In the genomic region with DNA sequence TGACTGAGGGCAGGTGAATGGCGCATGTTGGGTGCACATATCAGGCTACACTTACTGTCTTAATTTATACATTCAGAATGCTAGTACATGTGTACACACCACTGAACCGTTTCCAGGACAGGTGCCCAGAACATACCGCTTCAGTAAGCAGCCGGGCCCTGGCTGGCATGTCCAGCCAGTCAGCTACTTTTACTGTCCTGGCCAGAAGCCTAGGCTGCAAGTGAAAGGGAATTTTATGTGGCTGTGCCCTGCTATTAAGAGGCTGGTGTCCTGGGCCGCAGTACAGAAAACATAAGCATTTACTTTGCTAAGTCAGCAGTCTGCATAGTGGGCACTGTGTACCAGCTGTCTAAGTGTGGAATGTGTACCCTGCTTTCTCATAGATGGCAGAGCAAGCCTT, we compare ENCODE assay signal across 20 mouse cellular contexts. TPM values are rescaled to one million over a fixed set of nuclear protein-coding genes. Genes with fewer than 3 reads are reported as not detected.
DNase-seq lines count a peak whose midpoint lies in the region; ATAC-seq lines count a peak whose summit lies in the region.
"Had no signal": no experiment of that assay in that cellular context is flagged by ENCODE, and none has a peak within 500 bp of the region (broad histone marks: within the 10 kb centered on the region; RNA-seq: fewer than 3 reads in every experiment).

No protein-coding gene starts in this region.

- H3K27me3 ChIP-seq in kidney, embryonic 15.5 days = no peaks in the 10 kb centered on the region
- H3K27me3 ChIP-seq: hindbrain, embryonic 12.5 days; liver, embryonic 12.5 days had no signal

- no peak overlapping the region for H3K9ac ChIP-seq in kidney, embryonic 15.5 days
- H3K9ac ChIP-seq: forebrain, postnatal 0 days; hindbrain, embryonic 12.5 days; liver, embryonic 12.5 days; lung, embryonic 14.5 days had no signal

- H3K36me3 ChIP-seq in kidney, embryonic 15.5 days = peaks cover 77% of the 10 kb centered on the region

- no peaks in the 10 kb centered on the region for H3K9me3 ChIP-seq in kidney, embryonic 15.5 days (replicated peaks)
- H3K9me3 ChIP-seq: forebrain, embryonic 10.5 days; hindbrain, embryonic 12.5 days; liver, embryonic 12.5 days had no signal

- H3K27ac ChIP-seq in kidney, embryonic 15.5 days = no peak overlapping the region
- H3K27ac ChIP-seq: forebrain, embryonic 10.5 days; hindbrain, embryonic 12.5 days; liver, embryonic 12.5 days had no signal

- ATAC-seq in kidney, embryonic 15.5 days (replicated peaks; ENCODE audit: low FRiP score) = no peak
- ATAC-seq: forebrain, postnatal 0 days; liver, embryonic 12.5 days; midbrain, embryonic 16.5 days had no signal

- 89% methylated on average over 5 of the region's 5 CpGs for WGBS in kidney, embryonic 15.5 days

- H3K4me2 ChIP-seq in kidney, embryonic 15.5 days = no peak overlapping the region
- H3K4me2 ChIP-seq: hindbrain, embryonic 12.5 days; liver, embryonic 12.5 days; lung, embryonic 14.5 days had no signal

- peaks cover 30% of the 10 kb centered on the region for H3K4me1 ChIP-seq in kidney, embryonic 15.5 days

- DNase-seq in gastrocnemius, adult 18-20 months (ENCODE audit: low spot score) = peak; percentile 71
- DNase-seq in gastrocnemius, postnatal 4 days (ENCODE audit: low spot score in 2 of 2) = no peak
- DNase-seq in kidney, adult 11 months = peak; percentile 83
- peak; percentile 16 for DNase-seq in adipocyte (ENCODE audit: low spot score)
- peak; percentile 67 for DNase-seq in kidney, postnatal 10 days
- no peak for DNase-seq in frontal cortex, postnatal 25 days (ENCODE audit: low spot score in 2 of 2)
- DNase-seq in right cerebral cortex, postnatal 14 days = no peak
- DNase-seq: B cell, adult 2 months; embryo, embryonic 11 days; forebrain, postnatal 0 days; left cerebral cortex, postnatal 4 days; lung, embryonic 14.5 days; lung, postnatal 36 days; retina, postnatal 1 day; right cerebral cortex, postnatal 4 days had no signal

- no peak overlapping the region for H3K4me3 ChIP-seq in kidney, embryonic 15.5 days (replicated peaks)
- H3K4me3 ChIP-seq: forebrain, embryonic 10.5 days; hindbrain, embryonic 12.5 days; liver, embryonic 12.5 days had no signal

RNA-seq across cellular contexts. Expression of a gene that starts 4.1 kb away (rescaled TPM):
- total RNA-seq in gastrocnemius, adult 18-20 months (2021) = 10 to 100 TPM; 11.2 to 12.6 TPM
- total RNA-seq in gastrocnemius, postnatal 4 days (2021) = 10 to 100 TPM; 12.2 to 14.0 TPM
- polyA plus RNA-seq in kidney, embryonic 15.5 days (2015; fragmentation: Nextera tagmentation; extraction: Ambion mirVana) = 23.2 and 24.0 TPM in 2 replicates

RNA-seq across cellular contexts. Expression of a gene that starts 14.3 kb away (rescaled TPM):
- total RNA-seq in gastrocnemius, adult 18-20 months (2021) = under 1 TPM; 0.09 TPM
- under 1 TPM; 0.15 to 0.29 TPM for total RNA-seq in gastrocnemius, postnatal 4 days (2021)
- polyA plus RNA-seq in kidney, embryonic 15.5 days (2015; fragmentation: Nextera tagmentation; extraction: Ambion mirVana) = 2.6 TPM in 2 replicates

RNA-seq across cellular contexts. Expression of a gene that starts 15.3 kb away (rescaled TPM):
- total RNA-seq in gastrocnemius, adult 18-20 months (2021) = 10 to 100 TPM; 53.0 to 58.0 TPM
- total RNA-seq in gastrocnemius, postnatal 4 days (2021) = 10 to 100 TPM; 61.1 to 63.1 TPM
- 152 and 165 TPM in 2 replicates for polyA plus RNA-seq in kidney, embryonic 15.5 days (2015; fragmentation: Nextera tagmentation; extraction: Ambion mirVana)

RNA-seq across cellular contexts. Expression of a gene that starts 15.5 kb away (rescaled TPM):
- total RNA-seq in gastrocnemius, adult 18-20 months (2021) = 1 to 10 TPM in 1 of 2 experiments, under 1 TPM in 1; 1.00 to 1.9 TPM
- 1 to 10 TPM; 3.9 to 4.4 TPM for total RNA-seq in gastrocnemius, postnatal 4 days (2021)
- polyA plus RNA-seq in kidney, embryonic 15.5 days (2015; fragmentation: Nextera tagmentation; extraction: Ambion mirVana) = 5.1 and 5.3 TPM in 2 replicates

Comparison
In these comparisons a context has a peak if more than half of its experiments do, and no peak if none do; other contexts are left out.
1. DNase-seq: peak in gastrocnemius, adult 18-20 months (single experiment), kidney, adult 11 months (single experiment), adipocyte (single experiment) and kidney, postnatal 10 days (single experiment); none in gastrocnemius, postnatal 4 days (0 of 2), frontal cortex, postnatal 25 days (0 of 2) and right cerebral cortex, postnatal 14 days (single experiment).